Mouse (Mus musculus) testis, adult 2 months (tissue): ENCODE measurements around the gene Ascl2.

Experiments used
- CTCF ChIP-seq: fragments of 200-500 bp; IDR thresholded peaks from 2 replicates; pipeline ENCODE4 v1.5.1; 2012; ENCODE audit warnings: low read depth, mild to moderate bottlenecking, inconsistent platforms, low read length, moderate library complexity; ENCODE audit not compliant: control insufficient read depth, insufficient read depth, insufficient replicate concordance
- POLR2A ChIP-seq: fragments of 200-500 bp; IDR thresholded peaks from 2 replicates; pipeline ENCODE4 v1.6.1; 2012; ENCODE audit warnings: low read depth, mild to moderate bottlenecking, inconsistent platforms, low read length, moderate library complexity; ENCODE audit not compliant: control insufficient read depth

DNA sequence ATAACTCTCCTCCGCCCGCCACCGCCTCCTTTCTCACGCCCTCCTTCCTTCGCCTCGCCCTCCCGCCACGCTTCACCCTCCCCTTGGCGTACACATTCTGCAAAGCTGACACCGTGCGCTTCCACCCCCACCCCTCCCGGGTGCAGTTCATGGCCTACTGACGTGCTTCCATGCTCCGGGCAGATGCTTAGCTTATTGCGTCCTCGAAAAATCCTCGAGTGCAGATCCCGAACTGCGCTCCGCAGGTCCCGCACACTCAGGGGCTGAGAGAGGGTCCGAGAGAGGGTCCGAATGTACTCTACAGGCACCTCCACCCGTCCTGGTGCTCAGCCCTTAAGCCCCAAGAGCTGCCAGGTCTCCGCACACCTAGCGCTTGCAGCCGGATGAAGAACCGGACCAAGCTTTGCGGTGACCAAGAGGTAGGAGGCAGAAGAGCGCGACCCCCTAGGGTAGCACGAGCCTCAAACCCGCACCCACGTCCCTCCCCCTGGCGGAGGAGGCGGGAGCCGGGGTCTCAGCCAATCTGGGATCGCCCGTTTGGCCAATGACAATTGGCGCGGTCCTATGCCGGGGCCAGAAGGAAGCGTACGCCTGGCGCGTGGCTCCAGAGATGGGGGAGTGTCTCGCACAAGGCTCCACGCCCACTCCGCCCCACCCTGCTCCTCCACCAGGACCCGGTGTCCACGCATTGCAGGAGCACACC lies at the start of gene Ascl2:
- TF ChIP-seq POLR2A (no peak), CTCF (no peak)
